Comparison of ENCODE assay signal across 8 mouse cellular contexts in the genomic region with DNA sequence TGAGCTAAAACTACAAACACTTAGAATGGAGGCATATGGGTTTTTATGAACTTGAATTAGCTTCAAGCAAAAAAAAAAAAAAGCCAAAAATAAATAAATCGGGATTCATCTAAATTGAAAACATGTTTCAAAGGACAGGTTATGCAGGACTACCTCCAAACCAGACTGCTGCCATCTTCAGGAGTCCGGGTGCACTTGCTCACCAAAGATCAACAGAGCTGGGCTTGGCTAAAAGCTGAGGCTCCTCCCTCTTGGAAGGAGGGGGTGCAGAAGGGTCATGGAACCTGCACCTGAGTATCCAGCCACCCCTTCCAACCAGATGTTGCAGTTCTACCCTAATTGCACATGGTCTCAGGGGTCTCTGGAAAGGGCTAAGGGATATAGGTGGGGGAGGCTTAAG. TPM values are rescaled to one million over a fixed set of nuclear protein-coding genes. Genes with fewer than 3 reads are reported as not detected.
A peak's percentile ranks its signal among the peaks of the same experiment; 100 is the strongest.
DNase-seq lines count a peak whose midpoint lies in the region; ATAC-seq lines count a peak whose summit lies in the region.

No protein-coding gene starts in this region.

- no peak for ATAC-seq in megakaryocyte, adult 5-6 weeks (ENCODE audit: poor library complexity, severe bottlenecking)

- peak; percentile 70 for DNase-seq in cerebellum, adult 11-12 months
- no peak for DNase-seq in cerebellum, adult 8-10 months
- peak; percentile 34 for DNase-seq in ovary, adult 18-20 months (ENCODE audit: low spot score)
- no peak for DNase-seq in ovary, postnatal 14 days (ENCODE audit: low spot score)
- DNase-seq in kidney, postnatal 25 days: peak; percentile 66 to 81
- DNase-seq in thymus, postnatal 4 days: peak; percentile 63
- DNase-seq in layer of hippocampus, postnatal 36 days: no peak

RNA-seq across cellular contexts. Expression of gene Dock9, which starts 3.3 kb away (rescaled TPM):
- 0.23 and 0.31 TPM in 2 replicates for total RNA-seq in megakaryocyte, adult 5-6 weeks (2015)
- 0.22 and 0.57 TPM in 2 replicates for total RNA-seq in megakaryocyte, adult 5-6 weeks (2017)
- total RNA-seq in layer of hippocampus, postnatal 36 days (2021): 100 to 1,000 TPM; 202 to 212 TPM

Comparison
In these comparisons a context has a peak if more than half of its experiments do, and no peak if none do; other contexts are left out.
1. DNase-seq: peak in cerebellum, adult 11-12 months (single experiment), ovary, adult 18-20 months (single experiment), kidney, postnatal 25 days (2 of 2) and thymus, postnatal 4 days (single experiment); none in cerebellum, adult 8-10 months (single experiment), ovary, postnatal 14 days (single experiment) and layer of hippocampus, postnatal 36 days (0 of 2).
2. RNA of gene Dock9, which starts 3.3 kb away (total RNA-seq): 202 to 212 TPM in layer of hippocampus, postnatal 36 days; 0.22 to 0.57 TPM in megakaryocyte, adult 5-6 weeks; every median in the first group is over 100 times any median in the second.